Comparison of ENCODE assay signal across 8 mouse cellular contexts in the genomic region with DNA sequence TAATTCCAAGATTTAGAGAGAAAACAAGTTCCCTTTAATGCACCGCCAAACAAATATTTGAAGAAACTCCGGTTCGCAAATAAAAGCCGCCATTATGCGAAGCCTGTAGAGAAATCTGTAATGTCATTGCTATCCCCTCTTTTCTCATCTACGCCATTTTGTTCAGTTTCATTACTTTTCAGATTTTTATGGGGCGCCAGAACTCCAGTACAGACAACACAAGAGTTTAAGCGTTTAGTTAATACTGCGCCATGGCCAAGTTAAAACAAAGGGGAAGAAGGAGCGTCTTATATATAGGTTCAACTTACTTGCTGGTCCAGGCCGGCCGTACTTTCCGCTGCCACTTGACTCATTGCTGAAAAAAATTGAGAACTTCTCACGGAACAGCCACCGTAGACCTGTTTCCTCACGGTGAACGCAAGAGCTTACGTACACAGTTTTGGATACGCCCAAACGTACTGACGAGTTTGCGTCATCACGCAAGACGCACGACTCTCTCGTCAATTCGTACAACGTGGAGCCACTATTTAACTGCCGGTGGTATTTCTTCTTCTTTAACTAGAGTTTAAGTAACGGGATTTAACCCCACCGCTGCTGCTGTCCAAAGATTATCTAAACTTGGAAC. TPM values are rescaled to one million over a fixed set of nuclear protein-coding genes. Genes with fewer than 3 reads are reported as not detected.
DNase-seq lines count a peak whose midpoint lies in the region; ATAC-seq lines count a peak whose summit lies in the region.

A gene (minus strand): TSS at position 459 of the 625 bp plus-strand sequence.

- DNase-seq in ES-CJ7 (ENCODE audit: low read depth, low spot score) (peak; percentile 82), MN1 (ENCODE audit: low spot score) (no peak)
- peak; percentile 86 for DNase-seq in T-cell, adult 2 months (ENCODE audit: low spot score)
- peak; percentile 87 for DNase-seq in kidney, postnatal 10 days
- DNase-seq in retina, postnatal 1 day, result peak; percentile 82

- H3K27me3 ChIP-seq in embryonic facial prominence, embryonic 13.5 days, result no peaks in the 10 kb centered on the region
- H3K27me3 ChIP-seq in heart, embryonic 12.5 days (replicated peaks), result no peaks in the 10 kb centered on the region

- H3K4me3 ChIP-seq in embryonic facial prominence, embryonic 13.5 days, result peak within 1 kb of the TSS; percentile 46
- peak within 1 kb of the TSS; percentile 51 for H3K4me3 ChIP-seq in heart, embryonic 12.5 days
- H3K4me3 ChIP-seq in macrophage (ENCODE audit: inconsistent target), result peak within 1 kb of the TSS; percentile 24

- H3K4me2 ChIP-seq in embryonic facial prominence, embryonic 13.5 days, result peak within 1 kb of the TSS; percentile 45
- peak within 1 kb of the TSS; percentile 52 for H3K4me2 ChIP-seq in heart, embryonic 12.5 days

- ATAC-seq in embryonic facial prominence, embryonic 13.5 days (ENCODE audit: insufficient number of reproducible peaks, insufficient read depth, low FRiP score, low TSS enrichment, low read depth), result no peak; the same call in 1 of the 2 replicates
- ATAC-seq in heart, embryonic 12.5 days (ENCODE audit: insufficient number of reproducible peaks, low FRiP score), result peak; percentile 84

- H3K9ac ChIP-seq in embryonic facial prominence, embryonic 13.5 days, result peak within 1 kb of the TSS; percentile 58
- H3K9ac ChIP-seq in heart, embryonic 12.5 days, result peak within 1 kb of the TSS; percentile 65

- WGBS in embryonic facial prominence, embryonic 13.5 days, result 3% methylated on average over 31 of the region's 31 CpGs
- WGBS in heart, embryonic 12.5 days, result 3% methylated on average over 31 of the region's 31 CpGs
- no CpG with 5 or more reads among the region's 31 CpGs for WGBS in macrophage (ENCODE audit: missing documents)

- no peaks in the 10 kb centered on the region for H3K36me3 ChIP-seq in embryonic facial prominence, embryonic 13.5 days
- no peaks in the 10 kb centered on the region for H3K36me3 ChIP-seq in heart, embryonic 12.5 days
- no peaks in the 10 kb centered on the region for H3K36me3 ChIP-seq in macrophage (ENCODE audit: inconsistent target)

- peak within 1 kb of the TSS; percentile 68 for H3K27ac ChIP-seq in embryonic facial prominence, embryonic 13.5 days
- H3K27ac ChIP-seq in heart, embryonic 12.5 days (ENCODE audit: poor library complexity, severe bottlenecking), result peak within 1 kb of the TSS; percentile 51; the same call in 1 of the 2 replicates
- 0 out of 2 replicates have a peak within 1 kb of the TSS, but pooled peaks have one; percentile 13 for H3K27ac ChIP-seq in macrophage

- peaks cover 16% of the 10 kb centered on the region; the same call in 1 of the 2 replicates for H3K79me2 ChIP-seq in macrophage (ENCODE audit: inconsistent target)

- H3K9me3 ChIP-seq in embryonic facial prominence, embryonic 13.5 days, result no peaks in the 10 kb centered on the region
- no peaks in the 10 kb centered on the region for H3K9me3 ChIP-seq in heart, embryonic 12.5 days (replicated peaks)

- H3K4me1 ChIP-seq in embryonic facial prominence, embryonic 13.5 days, result no peaks in the 10 kb centered on the region
- H3K4me1 ChIP-seq in heart, embryonic 12.5 days (replicated peaks), result no peaks in the 10 kb centered on the region

RNA-seq across cellular contexts. Expression of the gene that starts here (rescaled TPM):
- 32.8 and 36.2 TPM in 2 replicates for polyA plus RNA-seq in embryonic facial prominence, embryonic 13.5 days (2015; fragmentation: Nextera tagmentation; extraction: Ambion mirVana)
- polyA plus RNA-seq in heart, embryonic 12.5 days (2016; fragmentation: Nextera tagmentation; extraction: Ambion mirVana), result 19.4 and 20.8 TPM in 2 replicates
- 1 to 10 TPM in 1 of 26 experiments, not detected in 25; 4.0 TPM for total RNA-seq in macrophage (2018; cell fraction: chromatin; rRNA removed)
- total RNA-seq in macrophage (2018; cell fraction: cytosol; rRNA removed), result not detected
- under 1 TPM in 1 of 26 experiments, not detected in 25; 0.86 TPM for total RNA-seq in macrophage (2018; cell fraction: nucleus; rRNA removed)
- polyA plus RNA-seq in macrophage (2018), result not detected in 3 replicates

Comparison
In these comparisons a context has a peak if more than half of its experiments do, and no peak if none do; other contexts are left out.
1. H3K27ac ChIP-seq: peak in every context shown above with its lines; median percentile 68 in embryonic facial prominence, embryonic 13.5 days; 51 in heart, embryonic 12.5 days; 13 in macrophage.